Mouse (Mus musculus): ENCODE measurements around the gene Cand2.

DNA sequence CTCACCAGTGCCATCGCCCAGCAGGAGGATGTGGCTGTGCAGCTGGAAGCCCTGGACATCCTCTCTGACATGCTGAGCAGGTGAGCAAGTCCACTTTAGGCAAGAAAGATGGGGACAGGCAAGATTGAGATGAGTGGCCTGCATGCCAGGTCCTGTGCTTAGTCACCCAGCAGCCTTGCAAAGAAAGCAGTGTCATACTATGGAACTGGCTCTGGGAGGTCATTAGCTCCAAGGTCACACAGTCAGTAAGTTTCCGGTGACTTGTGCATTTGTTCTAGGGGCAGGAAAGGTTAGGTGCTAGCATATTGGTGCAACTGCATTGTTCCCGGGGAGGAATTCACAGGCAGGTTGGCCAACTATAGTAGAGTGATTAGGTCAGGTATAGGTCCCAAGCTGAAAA is 8.4 kb downstream of the Cand2 start:
- TF ChIP-seq CTCF (IDR thresholded peaks at IDR 0.05; ENCODE audit: low read depth) (no peak), EP300 (IDR thresholded peaks at IDR 0.05; ENCODE audit: low read depth) (no peak)
